Mouse (Mus musculus) megakaryocyte, adult 5-6 weeks (primary cell): ENCODE measurements around the gene Smc3. TPM values are rescaled to one million over a fixed set of nuclear protein-coding genes. Genes with fewer than 3 reads are reported as not detected.
"Not testable (repeated sequence)": the region's sequence is repeated elsewhere in the genome, so short reads cannot be mapped to it uniquely, and the experiment has no call there.

ENCODE experiments used
- ATAC-seq: 2 replicates; pipeline ENCODE4 v1.8.0; 2016; ENCODE audit warnings: mild to moderate bottlenecking, inconsistent platforms; ENCODE audit not compliant: poor library complexity, severe bottlenecking
- total RNA-seq, 2 experiments: library from RNA; stranded (forward) in 1 of 2; stranded (reverse) in 1 of 2; fragments of 153-499, 151-499 nt in 1 of 2; fragments of 221-1000, 200-1000 nt in 1 of 2; gene quantifications; 2 replicates each; pipeline versions ENCODE4 v1.2.3 to v1.2.4; 2015 to 2017

Smc3 gene
- total RNA-seq, 2 experiments from 2014 or later: 91.2 to 108 TPM

- ATAC-seq: no peak
Observed at GRCm38 (mm10) chr19:53650921-53651320, 50.7 kb downstream of the Smc3 start.

- ATAC-seq: no peak
Observed at GRCm38 (mm10) chr19:53652267-53652666, 52.1 kb downstream of the Smc3 start.

GRCm38 (mm10) chr19:53653624-53654467 lies 53.6 kb downstream of the Smc3 start:
- ATAC-seq: no peak

GRCm38 (mm10) chr19:53656443-53656842 lies 56.2 kb downstream of the Smc3 start:
- not testable (repeated sequence) for ATAC-seq

GRCm38 (mm10) chr19:53657437-53657836 lies 57.2 kb downstream of the Smc3 start:
- ATAC-seq: no peak

GRCm38 (mm10) chr19:53660722-53661420 lies 60.7 kb downstream of the Smc3 start:
- ATAC-seq: no peak

- ATAC-seq: no peak
Observed at GRCm38 (mm10) chr19:53661938-53662722, 61.9 kb downstream of the Smc3 start.

GRCm38 (mm10) chr19:53664831-53665230 lies 64.6 kb downstream of the Smc3 start:
- no peak for ATAC-seq

- no peak for ATAC-seq
Observed at GRCm38 (mm10) chr19:53665391-53665790, 65.2 kb downstream of the Smc3 start.

- no peak for ATAC-seq
Observed at GRCm38 (mm10) chr19:53666708-53667107, 66.5 kb downstream of the Smc3 start.

GRCm38 (mm10) chr19:53668821-53669220 lies 68.6 kb downstream of the Smc3 start:
- no peak for ATAC-seq

- no peak for ATAC-seq
Observed at GRCm38 (mm10) chr19:53670625-53671141, 70.5 kb downstream of the Smc3 start.

- ATAC-seq: no peak
Observed at GRCm38 (mm10) chr19:53671432-53671831, 71.2 kb downstream of the Smc3 start.

- no peak for ATAC-seq
Observed at GRCm38 (mm10) chr19:53674131-53674925, 74.1 kb downstream of the Smc3 start.

GRCm38 (mm10) chr19:53676228-53676627 lies 76.0 kb downstream of the Smc3 start:
- ATAC-seq: no peak

GRCm38 (mm10) chr19:53676718-53677634 lies 76.8 kb downstream of the Smc3 start, which contains the start of gene Rbm20:
TSS of gene Rbm20 (plus strand) at chr19:53677306.
- ATAC-seq: no peak

GRCm38 (mm10) chr19:53679194-53679593 lies 79.0 kb downstream of the Smc3 start:
- ATAC-seq: no peak

GRCm38 (mm10) chr19:53679981-53680380 lies 79.8 kb downstream of the Smc3 start:
- no peak for ATAC-seq

GRCm38 (mm10) chr19:53682427-53682826 lies 82.2 kb downstream of the Smc3 start:
- no peak for ATAC-seq
